In the genomic region with DNA sequence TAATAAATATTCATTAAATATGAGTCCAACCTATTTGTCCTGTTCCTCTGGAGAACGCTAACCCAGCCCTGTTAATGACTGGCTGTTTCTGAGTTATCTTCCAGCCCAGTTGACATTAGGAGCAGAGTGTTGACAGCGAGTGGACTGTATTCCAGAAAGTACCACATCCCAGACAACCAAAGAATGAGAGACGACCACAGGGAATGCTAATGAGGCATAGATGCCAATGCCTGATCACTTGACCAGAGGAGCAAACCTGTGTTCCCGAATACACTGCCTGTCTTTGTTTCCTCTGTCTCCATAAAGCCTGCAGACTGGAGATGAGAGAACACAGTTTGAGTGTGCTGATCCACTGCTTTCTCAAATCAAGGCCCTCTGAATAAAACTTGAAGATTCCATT, we compare ENCODE assay signal across 19 mouse cellular contexts.
DNase-seq lines count a peak whose midpoint lies in the region; TF ChIP-seq lines count a peak whose summit lies in the region.
"Had no signal": no experiment of that assay in that cellular context is flagged by ENCODE, and none has a peak within 500 bp of the region (broad histone marks: within the 10 kb centered on the region; RNA-seq: fewer than 3 reads in every experiment).

No protein-coding gene starts in this region.

- H3K27ac ChIP-seq in embryonic fibroblast, embryonic 13.5 days (ENCODE audit: insufficient read depth, low read length), result peak overlapping the region; percentile 16; the same call in 1 of the 2 replicates
- H3K27ac ChIP-seq in thymus, adult 2 months (ENCODE audit: control insufficient read depth, insufficient read depth, low read length), result no peak overlapping the region

- no peak overlapping the region for H3K4me3 ChIP-seq in embryonic fibroblast, embryonic 13.5 days (ENCODE audit: insufficient read depth, low read length)
- no peak overlapping the region for H3K4me3 ChIP-seq in thymus, adult 2 months (ENCODE audit: control insufficient read depth, insufficient read depth, low read length)

- no peaks in the 10 kb centered on the region for H3K27me3 ChIP-seq in thymus, adult 2 months (ENCODE audit: control insufficient read depth, insufficient read depth, low read length)

- H3K36me3 ChIP-seq in thymus, adult 2 months (ENCODE audit: control insufficient read depth, insufficient read depth, low read length), result no peaks in the 10 kb centered on the region
- H3K36me3 ChIP-seq: G1E had no signal

- no peak for TF ChIP-seq CTCF in embryonic fibroblast, embryonic 13.5 days (IDR thresholded peaks at IDR 0.05; ENCODE audit: borderline replicate concordance, insufficient read depth, low read length)
- TF ChIP-seq CTCF in thymus, adult 2 months (IDR thresholded peaks at IDR 0.05; ENCODE audit: borderline replicate concordance, control insufficient read depth, extremely low read depth, insufficient read depth, low read length, poor library complexity), result no peak

- 83% methylated on average over 4 of the region's 4 CpGs for WGBS in thymus, adult 2 months

- no peak for TF ChIP-seq POLR2A in embryonic fibroblast, embryonic 13.5 days (IDR thresholded peaks at IDR 0.05; ENCODE audit: low read depth, low read length)
- TF ChIP-seq POLR2A in thymus, adult 2 months (IDR thresholded peaks at IDR 0.05; ENCODE audit: control insufficient read depth, extremely low read depth, insufficient read depth, low read length, poor library complexity), result no peak

- peaks cover 4% of the 10 kb centered on the region; the same call in 1 of the 2 replicates for H3K4me1 ChIP-seq in embryonic fibroblast, embryonic 13.5 days (ENCODE audit: control insufficient read depth, insufficient read depth, low read length)
- no peaks in the 10 kb centered on the region for H3K4me1 ChIP-seq in thymus, adult 2 months (replicated peaks; ENCODE audit: control insufficient read depth, insufficient read depth, low read length)

- peak; percentile 91 for DNase-seq in Muller cell, postnatal 12 days (ENCODE audit: inconsistent ontology term)
- peak; percentile 89 for DNase-seq in fibroblast of lung, adult 2 months (ENCODE audit: low read depth)
- no peak for DNase-seq in thymus, adult 2 months
- no peak for DNase-seq in ovary, adult 18-20 months (ENCODE audit: low spot score)
- no peak for DNase-seq in adipocyte (ENCODE audit: low spot score)
- DNase-seq: adrenal gland, adult 2 months; adrenal gland, adult 8-10 months; adrenal gland, postnatal 10 days; adrenal gland, postnatal 14 days; adrenal gland, postnatal 25 days; adrenal gland, postnatal 36 days; B cell, adult 2 months; cerebellum, adult 11 months; cerebellum, adult 11-12 months; cerebellum, adult 18-20 months; cerebellum, adult 2 months; cerebellum, adult 8-10 months had no signal

Comparison
In these comparisons a context has a peak if more than half of its experiments do, and no peak if none do; other contexts are left out.
1. DNase-seq: peak in Muller cell, postnatal 12 days (single experiment) and fibroblast of lung, adult 2 months (single experiment); none in thymus, adult 2 months (single experiment), ovary, adult 18-20 months (single experiment) and adipocyte (single experiment).